Mouse (Mus musculus): ENCODE measurements around the gene Cdt1. TPM values are rescaled to one million over a fixed set of nuclear protein-coding genes. Genes with fewer than 3 reads are reported as not detected.
A peak's percentile ranks its signal among the peaks of the same experiment; 100 is the strongest.

Gene Cdt1
- polyA plus RNA-seq, 1 experiment from 2014 or later: 38.9 TPM

- no peak for ATAC-seq (ENCODE audit: insufficient number of reproducible peaks, low FRiP score)
- Histone ChIP-seq H3K9ac (0 out of 2 replicates have a peak overlapping the region, but pooled peaks have one; percentile 9), H3K27me3 (replicated peaks) (no peaks in the 10 kb centered on the region), H3K4me1 (replicated peaks) (peaks cover 40% of the 10 kb centered on the region), H3K4me2 (peak overlapping the region; percentile 87), H3K36me3 (peaks cover 47% of the 10 kb centered on the region), H3K27ac (ENCODE audit: poor library complexity, severe bottlenecking) (peak overlapping the region; percentile 31; the same call in 1 of the 2 replicates), H3K9me3 (replicated peaks) (no peaks in the 10 kb centered on the region), H3K4me3 (0 out of 2 replicates have a peak overlapping the region, but pooled peaks have one; percentile 69)
- WGBS: 10% methylated on average over 10 of the region's 10 CpGs
These were observed 6.9 kb downstream of the Cdt1 start for GRCm38 (mm10) chr8:122574667-122575251.

- H3K27me3 ChIP-seq (replicated peaks): no peaks in the 10 kb centered on the region
- H3K4me1 ChIP-seq (replicated peaks): peaks cover 42% of the 10 kb centered on the region
- 63% methylated on average over 8 of the region's 8 CpGs for WGBS
- H3K4me3 ChIP-seq: peak overlapping the region; percentile 69
- no peak for ATAC-seq (ENCODE audit: insufficient number of reproducible peaks, low FRiP score)
- H3K27ac ChIP-seq (ENCODE audit: poor library complexity, severe bottlenecking): peak overlapping the region; percentile 31; the same call in 1 of the 2 replicates
- no peaks in the 10 kb centered on the region for H3K9me3 ChIP-seq (replicated peaks)
- H3K9ac ChIP-seq: no peak overlapping the region
- H3K4me2 ChIP-seq: peak overlapping the region; percentile 87
- H3K36me3 ChIP-seq: peaks cover 42% of the 10 kb centered on the region
These were observed 7.5 kb downstream of the Cdt1 start for GRCm38 (mm10) chr8:122575286-122575685.

- peak overlapping the region; percentile 23 for H3K27ac ChIP-seq (ENCODE audit: poor library complexity, severe bottlenecking)
- peaks cover 34% of the 10 kb centered on the region for H3K36me3 ChIP-seq
- H3K9ac ChIP-seq: peak overlapping the region; percentile 85
- 14% methylated on average over 21 of the region's 21 CpGs for WGBS
- no peaks in the 10 kb centered on the region for H3K27me3 ChIP-seq (replicated peaks)
- peak overlapping the region; percentile 87 for H3K4me2 ChIP-seq
- peaks cover 42% of the 10 kb centered on the region for H3K4me1 ChIP-seq (replicated peaks)
- ATAC-seq (ENCODE audit: insufficient number of reproducible peaks, low FRiP score): peak; percentile 23
- H3K4me3 ChIP-seq: peak overlapping the region; percentile 69
- no peaks in the 10 kb centered on the region for H3K9me3 ChIP-seq (replicated peaks)
These were observed 8.2 kb downstream of the Cdt1 start for GRCm38 (mm10) chr8:122575735-122576647.

GRCm38 (mm10) chr8:122576648-122577022, 8.8 kb downstream of the Cdt1 start, which contains the start of gene Aprt:
Aprt (minus strand) TSS chr8:122576909.
- under 1% methylated on average over 39 of the region's 39 CpGs for WGBS
- no peaks in the 10 kb centered on the region for H3K27me3 ChIP-seq (replicated peaks)
- H3K27ac ChIP-seq (ENCODE audit: poor library complexity, severe bottlenecking): peak within 1 kb of the TSS; percentile 23
- H3K9me3 ChIP-seq (replicated peaks): no peaks in the 10 kb centered on the region
- peak within 1 kb of the TSS; percentile 85 for H3K9ac ChIP-seq
- H3K4me2 ChIP-seq: peak within 1 kb of the TSS; percentile 87
- peak; percentile 88 for ATAC-seq (ENCODE audit: insufficient number of reproducible peaks, low FRiP score)
- H3K36me3 ChIP-seq: peaks cover 28% of the 10 kb centered on the region
- H3K4me1 ChIP-seq (replicated peaks): peaks cover 42% of the 10 kb centered on the region
- peak within 1 kb of the TSS; percentile 69 for H3K4me3 ChIP-seq

GRCm38 (mm10) chr8:122577116-122577515, 9.3 kb downstream of the Cdt1 start:
- H3K36me3 ChIP-seq: peaks cover 23% of the 10 kb centered on the region
- ATAC-seq (ENCODE audit: insufficient number of reproducible peaks, low FRiP score): no peak
- H3K27ac ChIP-seq (ENCODE audit: poor library complexity, severe bottlenecking): no peak overlapping the region
- H3K9ac ChIP-seq: no peak overlapping the region
- H3K27me3 ChIP-seq (replicated peaks): no peaks in the 10 kb centered on the region
- H3K4me1 ChIP-seq (replicated peaks): peaks cover 42% of the 10 kb centered on the region
- WGBS: 50% methylated on average over 10 of the region's 10 CpGs
- peak overlapping the region; percentile 87 for H3K4me2 ChIP-seq
- peak overlapping the region; percentile 69 for H3K4me3 ChIP-seq
- H3K9me3 ChIP-seq (replicated peaks): no peaks in the 10 kb centered on the region

GRCm38 (mm10) chr8:122579196-122579595, 11.4 kb downstream of the Cdt1 start:
- Histone ChIP-seq H3K27ac (ENCODE audit: poor library complexity, severe bottlenecking) (no peak overlapping the region), H3K27me3 (replicated peaks) (no peaks in the 10 kb centered on the region), H3K36me3 (peaks cover 7% of the 10 kb centered on the region; the same call in 1 of the 2 replicates), H3K4me1 (replicated peaks) (peaks cover 40% of the 10 kb centered on the region), H3K4me2 (peak overlapping the region; percentile 1; the same call in 1 of the 2 replicates), H3K4me3 (no peak overlapping the region), H3K9me3 (replicated peaks) (no peaks in the 10 kb centered on the region), H3K9ac (peak overlapping the region; percentile 46; the same call in 1 of the 2 replicates)
- no peak for ATAC-seq (ENCODE audit: insufficient number of reproducible peaks, low FRiP score)
- WGBS: 20% methylated on average over 7 of the region's 7 CpGs

GRCm38 (mm10) chr8:122580926-122581325, 13.1 kb downstream of the Cdt1 start:
- H3K9me3 ChIP-seq (replicated peaks): no peaks in the 10 kb centered on the region
- WGBS: 44% methylated on average over 15 of the region's 15 CpGs
- H3K9ac ChIP-seq: no peak overlapping the region
- no peaks in the 10 kb centered on the region for H3K27me3 ChIP-seq (replicated peaks)
- H3K27ac ChIP-seq (ENCODE audit: poor library complexity, severe bottlenecking): no peak overlapping the region
- no peak for ATAC-seq (ENCODE audit: insufficient number of reproducible peaks, low FRiP score)
- H3K4me3 ChIP-seq: no peak overlapping the region
- H3K36me3 ChIP-seq: no peaks in the 10 kb centered on the region
- H3K4me1 ChIP-seq (replicated peaks): peaks cover 30% of the 10 kb centered on the region
- no peak overlapping the region for H3K4me2 ChIP-seq

GRCm38 (mm10) chr8:122584981-122585380, 17.2 kb downstream of the Cdt1 start:
- Histone ChIP-seq H3K9ac (no peak overlapping the region), H3K9me3 (replicated peaks) (no peaks in the 10 kb centered on the region), H3K4me1 (replicated peaks) (peaks cover 9% of the 10 kb centered on the region), H3K4me2 (no peak overlapping the region), H3K4me3 (no peak overlapping the region), H3K27me3 (replicated peaks) (no peaks in the 10 kb centered on the region), H3K27ac (ENCODE audit: poor library complexity, severe bottlenecking) (no peak overlapping the region), H3K36me3 (no peaks in the 10 kb centered on the region)
- WGBS: 69% methylated on average over 9 of the region's 9 CpGs
- ATAC-seq (ENCODE audit: insufficient number of reproducible peaks, low FRiP score): no peak

- H3K27me3 ChIP-seq (replicated peaks): no peaks in the 10 kb centered on the region
- H3K36me3 ChIP-seq: no peaks in the 10 kb centered on the region
- no peak overlapping the region for H3K4me3 ChIP-seq
- ATAC-seq (ENCODE audit: insufficient number of reproducible peaks, low FRiP score): peak; percentile 20; the same call in 1 of the 2 replicates
- no peaks in the 10 kb centered on the region for H3K9me3 ChIP-seq (replicated peaks)
- no peak overlapping the region for H3K27ac ChIP-seq (ENCODE audit: poor library complexity, severe bottlenecking)
- H3K4me1 ChIP-seq (replicated peaks): peaks cover 9% of the 10 kb centered on the region
- no peak overlapping the region; the same call in 1 of the 2 replicates for H3K9ac ChIP-seq
- H3K4me2 ChIP-seq: no peak overlapping the region
- whole genome bisulfite sequencing: 55% methylated on average over 14 of the region's 14 CpGs
These were observed 17.6 kb downstream of the Cdt1 start for GRCm38 (mm10) chr8:122585411-122585891.

GRCm38 (mm10) chr8:122586171-122586570, 18.4 kb downstream of the Cdt1 start:
- Histone ChIP-seq H3K4me3 (no peak overlapping the region), H3K9me3 (replicated peaks) (no peaks in the 10 kb centered on the region), H3K9ac (no peak overlapping the region), H3K36me3 (no peaks in the 10 kb centered on the region), H3K4me1 (replicated peaks) (peaks cover 9% of the 10 kb centered on the region), H3K27me3 (replicated peaks) (no peaks in the 10 kb centered on the region), H3K4me2 (no peak overlapping the region), H3K27ac (ENCODE audit: poor library complexity, severe bottlenecking) (no peak overlapping the region)
- no peak for ATAC-seq (ENCODE audit: insufficient number of reproducible peaks, low FRiP score)
- 72% methylated on average over 7 of the region's 7 CpGs for WGBS

GRCm38 (mm10) chr8:122586749-122587148, 18.9 kb downstream of the Cdt1 start:
- no peaks in the 10 kb centered on the region for H3K9me3 ChIP-seq (replicated peaks)
- ATAC-seq (ENCODE audit: insufficient number of reproducible peaks, low FRiP score): no peak
- no peak overlapping the region for H3K4me3 ChIP-seq
- H3K27ac ChIP-seq (ENCODE audit: poor library complexity, severe bottlenecking): no peak overlapping the region
- 80% methylated on average over 10 of the region's 10 CpGs for WGBS
- H3K4me2 ChIP-seq: no peak overlapping the region
- no peaks in the 10 kb centered on the region for H3K27me3 ChIP-seq (replicated peaks)
- no peaks in the 10 kb centered on the region for H3K36me3 ChIP-seq
- H3K4me1 ChIP-seq (replicated peaks): peaks cover 9% of the 10 kb centered on the region
- H3K9ac ChIP-seq: no peak overlapping the region

Measured in heart, embryonic 12.5 days (tissue).